Mouse (Mus musculus): ENCODE measurements around the gene Tmem37. TPM values are rescaled to one million over a fixed set of nuclear protein-coding genes. Genes with fewer than 3 reads are reported as not detected.

Tmem37 gene
- total RNA-seq, 2 experiments from 2014 or later = 5.1 to 6.9 TPM

- no peak for DNase-seq (ENCODE audit: low spot score)
- intact Hi-C loops (cut with DNase I) = no loop called here
Measured at GRCm38 (mm10) chr1:120025050-120025439, 48.8 kb downstream of the Tmem37 start.

- intact Hi-C loops (cut with DNase I) = no loop called here
- no peak for DNase-seq (ENCODE audit: low spot score)
Measured at GRCm38 (mm10) chr1:120024331-120025049, 49.4 kb downstream of the Tmem37 start.

- DNase-seq (ENCODE audit: low spot score) = no peak
- intact Hi-C loops (cut with DNase I) = no loop called here
Measured at GRCm38 (mm10) chr1:120021951-120022350, 51.9 kb downstream of the Tmem37 start.

- intact Hi-C loops (cut with DNase I) = no loop called here
- no peak for DNase-seq (ENCODE audit: low spot score)
Measured at GRCm38 (mm10) chr1:120020322-120020897, 53.5 kb downstream of the Tmem37 start.

GRCm38 (mm10) chr1:120019428-120019827 lies 54.4 kb downstream of the Tmem37 start:
- no peak for DNase-seq (ENCODE audit: low spot score)
- intact Hi-C loops (cut with DNase I) = no loop called here

- DNase-seq (ENCODE audit: low spot score) = no peak
- intact Hi-C loops (cut with DNase I) = no loop called here
Measured at GRCm38 (mm10) chr1:120018900-120019299, 55.0 kb downstream of the Tmem37 start.

Other genes starting within 250 kb of the Tmem37 start
- gene Ptpn4, start 236.5 kb downstream of the Tmem37 start, total RNA-seq (2021) = 10 to 100 TPM; 26.1 to 27.9 TPM
- 1 to 10 TPM; 9.4 to 9.5 TPM for gene Tmem177, start 160.9 kb downstream of the Tmem37 start, total RNA-seq (2021)
- gene Cfap221, start 76.8 kb downstream of the Tmem37 start, total RNA-seq (2021) = not detected
- gene Sctr, start 67.2 kb downstream of the Tmem37 start, total RNA-seq (2021) = not detected
- gene Dbi, start 47.0 kb upstream of the Tmem37 start, total RNA-seq (2021) = 100 to 1,000 TPM; 246 to 290 TPM
- 1 to 10 TPM; 4.1 to 4.7 TPM for gene 3110009E18Rik, start 47.1 kb upstream of the Tmem37 start, total RNA-seq (2021)
- 10 to 100 TPM; 26.8 to 35.9 TPM for gene Steap3, start 198.6 kb upstream of the Tmem37 start, total RNA-seq (2021)